Mouse (Mus musculus): ENCODE results near the gene Trip4. TPM values are rescaled to one million over a fixed set of nuclear protein-coding genes. Genes with fewer than 3 reads are reported as not detected.
"Not testable (repeated sequence)": the region's sequence is repeated elsewhere in the genome, so short reads cannot be mapped to it uniquely, and the experiment has no call there.

The Trip4 gene
- polyA plus RNA-seq, 1 experiment from 2014 or later: 22.7 TPM

GRCm38 (mm10) chr9:65794313-65794712, 114.3 kb downstream of the Trip4 start:
- DNase-seq (ENCODE audit: low spot score): no peak

GRCm38 (mm10) chr9:65793506-65793905, 115.1 kb downstream of the Trip4 start:
- DNase-seq (ENCODE audit: low spot score): no peak

DNA sequence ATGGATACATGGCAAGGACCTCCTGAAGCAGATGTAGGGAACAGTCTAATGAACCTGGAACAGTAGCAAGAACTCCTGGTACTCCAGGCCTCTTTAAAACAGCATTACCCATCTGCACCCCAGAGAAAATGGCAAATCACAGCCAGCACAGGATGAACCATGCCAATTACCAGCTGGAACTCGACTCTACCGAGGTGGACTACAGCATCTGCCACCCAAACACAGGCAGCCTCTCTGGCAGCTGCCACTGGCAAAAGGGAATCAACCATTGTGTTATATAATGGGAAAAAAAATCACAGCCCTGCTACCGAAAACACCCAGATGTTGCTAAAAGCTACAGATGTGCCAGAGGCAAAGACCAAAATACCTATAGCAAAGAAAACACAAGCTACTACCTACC, 115.5 kb downstream of the Trip4 start:
- DNase-seq (ENCODE audit: low spot score): no peak

DNA sequence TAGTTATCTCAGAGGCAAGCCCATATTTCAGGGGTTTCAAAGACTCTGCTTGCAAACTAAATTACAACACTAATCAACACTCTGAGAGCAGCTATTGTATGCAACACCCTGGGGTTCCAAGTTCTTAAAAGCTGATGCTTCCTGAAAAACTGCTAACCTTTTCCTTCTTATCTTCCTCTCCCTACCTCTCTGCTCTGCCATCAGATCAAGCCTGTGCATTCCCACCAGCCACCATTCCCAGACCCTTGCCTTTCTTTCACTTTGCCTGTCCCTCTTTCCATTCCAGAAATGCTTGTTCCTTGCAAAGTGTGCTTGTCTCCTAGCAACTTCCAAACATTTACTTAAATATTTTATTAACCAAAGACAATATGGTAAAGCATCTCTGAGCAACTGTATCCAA, 116.7 kb downstream of the Trip4 start:
- no peak for DNase-seq (ENCODE audit: low spot score)

DNA sequence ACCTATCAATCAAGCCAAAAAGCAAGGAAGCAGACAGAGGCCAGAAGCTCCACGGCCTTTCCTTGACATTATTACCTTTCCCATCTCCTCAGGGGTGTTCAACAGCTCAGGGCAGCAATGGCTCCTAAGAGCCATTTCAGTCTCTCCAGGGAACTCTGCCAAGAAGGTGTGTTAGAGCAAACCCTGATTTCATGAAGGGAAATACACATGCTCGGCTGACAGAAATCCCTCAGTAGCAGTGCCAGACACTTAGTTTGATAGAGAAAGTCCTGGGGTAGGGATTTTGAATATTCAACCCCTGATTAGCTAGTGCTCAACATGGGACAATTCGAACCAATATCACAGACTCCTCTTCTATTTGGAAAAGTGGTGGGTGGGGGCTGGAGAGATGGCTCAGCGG, 117.5 kb downstream of the Trip4 start:
- no peak for DNase-seq (ENCODE audit: low spot score)

DNA sequence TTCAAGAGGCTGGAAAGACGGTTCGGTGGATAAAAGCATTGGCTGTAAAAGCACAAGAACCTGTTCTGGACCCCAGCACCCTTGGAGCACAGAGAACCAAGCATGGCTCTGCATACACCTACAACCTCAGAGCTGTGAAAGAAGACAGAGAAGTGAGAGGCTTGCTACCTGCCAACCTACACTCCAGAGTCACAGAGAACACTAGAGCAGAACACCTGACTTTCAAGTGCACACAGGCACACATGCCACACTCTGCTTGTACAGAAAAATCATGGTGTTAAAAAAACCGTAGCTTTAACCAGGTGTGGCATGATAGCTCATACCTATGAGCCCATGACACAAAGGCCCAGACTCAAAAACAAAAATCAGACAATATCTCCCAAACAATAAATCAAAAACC, 118.8 kb downstream of the Trip4 start:
- DNase-seq (ENCODE audit: low spot score): no peak

DNA sequence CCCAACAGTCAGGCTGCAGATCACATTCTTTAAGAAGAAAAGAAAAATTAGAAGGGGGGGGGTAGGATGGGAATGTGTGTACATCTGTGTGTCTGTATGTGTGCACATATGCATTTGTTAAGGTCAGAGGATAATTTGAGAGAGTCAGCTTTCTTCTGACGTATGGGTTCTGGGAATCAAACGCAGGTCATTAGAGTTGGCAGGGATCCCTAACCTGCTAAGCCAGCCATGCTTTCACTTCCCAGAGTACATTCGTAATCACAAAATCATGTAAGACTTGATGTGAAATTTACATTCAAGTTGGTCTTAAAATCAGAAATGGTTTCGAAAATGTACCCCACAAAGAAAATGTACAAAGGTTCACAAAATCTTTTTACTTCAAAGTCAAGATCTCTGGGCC, 120.0 kb downstream of the Trip4 start:
- DNase-seq (ENCODE audit: low spot score): no peak

DNA sequence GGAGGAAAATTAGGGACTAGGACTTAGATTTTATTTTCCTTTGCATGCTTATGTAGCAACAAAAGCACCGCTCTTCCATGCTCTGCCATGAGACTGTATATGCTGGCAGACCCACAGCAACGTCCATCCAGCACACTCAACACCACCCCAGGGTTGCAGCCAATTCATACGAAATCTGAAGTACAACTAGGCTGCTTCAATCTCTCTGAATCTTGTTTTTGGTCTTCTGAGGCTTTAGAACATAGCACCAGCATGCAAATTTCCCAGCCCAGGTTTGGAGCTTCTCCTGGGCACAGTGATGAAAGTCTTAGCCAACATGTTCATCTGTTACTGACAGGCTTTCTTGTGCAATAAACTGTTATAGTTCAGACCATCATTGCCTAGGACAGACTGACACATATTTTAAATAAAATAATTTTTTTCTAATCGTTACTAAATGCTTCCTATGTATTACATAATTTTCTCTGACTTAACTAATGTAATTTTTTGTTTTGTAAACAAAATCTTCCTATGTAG, 120.7 kb downstream of the Trip4 start:
- DNase-seq (ENCODE audit: low spot score): no peak

DNA sequence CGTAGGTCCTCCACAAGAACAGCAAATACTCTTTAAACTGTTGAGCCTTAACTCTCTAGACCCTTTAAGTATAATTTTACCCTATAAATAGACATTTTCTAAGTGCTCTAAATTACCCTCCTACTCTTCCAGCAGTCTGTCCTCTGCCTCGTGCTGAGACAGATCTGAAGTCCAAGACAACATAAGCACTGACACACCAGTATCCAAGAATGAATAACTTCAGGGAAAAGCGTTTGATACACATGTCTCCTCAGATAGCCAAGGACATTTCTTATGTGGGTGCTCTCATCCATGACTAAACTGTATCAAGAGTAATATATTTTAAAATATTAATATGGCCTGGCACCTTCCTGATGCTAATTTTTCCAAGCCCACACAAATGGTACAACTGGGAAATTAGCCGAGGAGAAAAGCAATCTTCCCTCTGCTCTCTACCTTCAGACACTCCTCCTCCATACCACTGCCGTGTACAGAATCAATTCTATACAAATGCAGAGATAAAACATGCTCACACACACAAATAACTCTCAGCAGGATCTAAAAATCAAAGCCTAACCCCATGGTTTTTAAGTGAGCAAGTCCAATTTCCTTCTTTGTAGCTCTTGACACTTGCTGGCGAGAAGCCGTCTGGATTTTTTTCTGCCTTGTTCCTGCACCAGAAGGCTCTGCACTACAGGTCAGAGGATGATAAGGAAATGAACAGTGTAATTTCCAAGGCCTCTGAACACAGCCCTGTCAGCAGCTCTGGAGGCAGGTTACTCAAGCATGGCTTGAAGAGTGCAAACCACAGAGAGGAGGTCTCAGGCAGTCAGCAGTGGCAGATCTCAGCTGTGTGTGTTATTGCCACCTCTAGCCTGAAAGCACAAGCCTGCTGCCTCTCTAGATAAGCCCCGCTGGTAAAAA, 121.5 kb downstream of the Trip4 start:
- DNase-seq (ENCODE audit: low spot score): no peak

GRCm38 (mm10) chr9:65785772-65786368, 122.7 kb downstream of the Trip4 start:
- no peak for DNase-seq (ENCODE audit: low spot score)

DNA sequence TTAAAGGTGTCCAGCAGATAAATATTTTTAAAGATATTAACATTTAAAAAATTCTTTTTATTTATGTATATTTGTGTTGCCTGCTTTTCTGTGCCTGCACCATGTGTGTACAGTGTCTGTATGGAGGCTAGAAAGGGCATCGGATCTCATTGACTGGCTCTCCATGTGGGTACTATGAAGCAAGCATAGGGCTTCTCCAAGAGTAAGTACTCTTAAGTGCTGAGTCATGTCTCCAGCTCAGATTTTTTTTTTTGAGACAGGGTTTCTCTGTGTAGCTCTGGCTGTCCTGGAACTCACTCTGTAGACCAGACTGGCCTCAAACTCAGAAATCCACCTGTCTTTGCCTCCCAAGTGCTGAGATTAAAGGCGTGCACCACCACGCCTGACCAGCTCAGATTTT, 129.0 kb downstream of the Trip4 start:
- DNase-seq (ENCODE audit: low spot score): not testable (repeated sequence)

Other genes with a start within 250 kb of the Trip4 start
- gene Oaz2, start 240.8 kb downstream of the Trip4 start, polyA plus RNA-seq (2015; fragmentation: Nextera tagmentation; extraction: Ambion mirVana): 113 and 118 TPM in 2 replicates
- gene Zfp609, start 81.2 kb downstream of the Trip4 start, polyA plus RNA-seq (2015; fragmentation: Nextera tagmentation; extraction: Ambion mirVana): 1.6 and 2.0 TPM in 2 replicates
- gene Pclaf, start 18.6 kb downstream of the Trip4 start, polyA plus RNA-seq (2015; fragmentation: Nextera tagmentation; extraction: Ambion mirVana): 317 and 358 TPM in 2 replicates
- 10.5 and 14.6 TPM in 2 replicates for gene Csnk1g1, start 130 bp upstream of the Trip4 start, polyA plus RNA-seq (2015; fragmentation: Nextera tagmentation; extraction: Ambion mirVana)
- gene Ppib, start 151.4 kb upstream of the Trip4 start, polyA plus RNA-seq (2015; fragmentation: Nextera tagmentation; extraction: Ambion mirVana): 344 and 384 TPM in 2 replicates
- gene Snx22, start 160.9 kb upstream of the Trip4 start, polyA plus RNA-seq (2015; fragmentation: Nextera tagmentation; extraction: Ambion mirVana): 1.4 TPM in 2 replicates
- gene Snx1, start 217.8 kb upstream of the Trip4 start, polyA plus RNA-seq (2015; fragmentation: Nextera tagmentation; extraction: Ambion mirVana): 109 and 116 TPM in 2 replicates
- 226 and 240 TPM in 2 replicates for gene Ciao2a, start 217.8 kb upstream of the Trip4 start, polyA plus RNA-seq (2015; fragmentation: Nextera tagmentation; extraction: Ambion mirVana)
- gene Dapk2, start 249.4 kb upstream of the Trip4 start, polyA plus RNA-seq (2015; fragmentation: Nextera tagmentation; extraction: Ambion mirVana): 4.7 and 5.4 TPM in 2 replicates

All from thymus, postnatal 0 days (tissue).